Mouse (Mus musculus): Measurements from ENCODE around the gene Dvl2. TPM values are rescaled to one million over a fixed set of nuclear protein-coding genes. Genes with fewer than 3 reads are reported as not detected.

Gene Dvl2
- total and polyA plus RNA-seq, 3 experiments = 32.7 to 71.8 (median 49.6) TPM

GRCm38 (mm10) chr11:69960616-69961015, 39.8 kb upstream of the Dvl2 start:
- no peaks in the 10 kb centered on the region for H3K36me3 ChIP-seq (replicated peaks)
- peaks cover 14% of the 10 kb centered on the region for H3K4me1 ChIP-seq (ENCODE audit: insufficient read depth, low read depth, low read length)
- DNase-seq (ENCODE audit: low spot score) (no peak), ATAC-seq (ENCODE audit: extremely low read depth, insufficient number of reproducible peaks, low FRiP score, poor library complexity, severe bottlenecking) (no peak)
- H3K9me3 ChIP-seq (replicated peaks) = peaks cover 7% of the 10 kb centered on the region
- H3K4me3 ChIP-seq (ENCODE audit: low read depth, low read length) = no peak overlapping the region
- TF ChIP-seq CTCF (IDR thresholded peaks at IDR 0.05; ENCODE audit: low read depth, low read length) (peak; percentile 25; the same call in 1 of the 2 replicates), TAL1 (conservative IDR thresholded peaks at IDR 0.05; ENCODE audit: low read depth, low read length) (no peak), GATA1 (IDR thresholded peaks at IDR 0.05; ENCODE audit: borderline replicate concordance, low read length) (no peak), POLR2AphosphoS5 (IDR thresholded peaks at IDR 0.05; ENCODE audit: insufficient replicate concordance, low read depth, low read length) (no peak)
- H3K27me3 ChIP-seq (ENCODE audit: insufficient read depth, low read length) = peaks cover 47% of the 10 kb centered on the region

GRCm38 (mm10) chr11:69961841-69962240, 38.6 kb upstream of the Dvl2 start:
- DNase-seq (ENCODE audit: low spot score) (no peak), ATAC-seq (ENCODE audit: extremely low read depth, insufficient number of reproducible peaks, low FRiP score, poor library complexity, severe bottlenecking) (no peak)
- TF ChIP-seq GATA1 (IDR thresholded peaks at IDR 0.05; ENCODE audit: borderline replicate concordance, low read length) = no peak
- no peak for TF ChIP-seq TAL1 (conservative IDR thresholded peaks at IDR 0.05; ENCODE audit: low read depth, low read length)
- no peak for TF ChIP-seq POLR2AphosphoS5 (IDR thresholded peaks at IDR 0.05; ENCODE audit: insufficient replicate concordance, low read depth, low read length)
- TF ChIP-seq CTCF (IDR thresholded peaks at IDR 0.05; ENCODE audit: low read depth, low read length) = no peak
- TF ChIP-seq GATA2 (IDR thresholded peaks at IDR 0.05; ENCODE audit: borderline replicate concordance, low read depth, low read length) = no peak
- peaks cover 18% of the 10 kb centered on the region for H3K9me3 ChIP-seq (replicated peaks)
- no peaks in the 10 kb centered on the region for H3K36me3 ChIP-seq (replicated peaks)
- no peak overlapping the region for H3K4me3 ChIP-seq (ENCODE audit: low read depth, low read length)
- peaks cover 17% of the 10 kb centered on the region for H3K4me1 ChIP-seq (ENCODE audit: insufficient read depth, low read depth, low read length)
- H3K27me3 ChIP-seq (ENCODE audit: insufficient read depth, low read length) = peaks cover 45% of the 10 kb centered on the region

GRCm38 (mm10) chr11:69964650-69965270, 35.6 kb upstream of the Dvl2 start, which contains the start of gene Cldn7:
Gene Cldn7 (plus strand): TSS chr11:69964779.
- no peak within 1 kb of the TSS for H3K4me3 ChIP-seq (ENCODE audit: low read depth, low read length)

GRCm38 (mm10) chr11:69965271-69966005, 35.0 kb upstream of the Dvl2 start:
- Histone ChIP-seq H3K36me3 (replicated peaks) (peaks cover 31% of the 10 kb centered on the region), H3K27me3 (ENCODE audit: insufficient read depth, low read length) (peaks cover 28% of the 10 kb centered on the region), H3K4me1 (ENCODE audit: insufficient read depth, low read depth, low read length) (peaks cover 19% of the 10 kb centered on the region), H3K9me3 (replicated peaks) (peaks cover 19% of the 10 kb centered on the region), H3K4me3 (ENCODE audit: low read depth, low read length) (no peak overlapping the region)
- no peak for ATAC-seq (ENCODE audit: extremely low read depth, insufficient number of reproducible peaks, low FRiP score, poor library complexity, severe bottlenecking)
- no peak for DNase-seq (ENCODE audit: low spot score)
- TF ChIP-seq GATA1 (IDR thresholded peaks at IDR 0.05; ENCODE audit: borderline replicate concordance, low read length) (no peak), CTCF (IDR thresholded peaks at IDR 0.05; ENCODE audit: low read depth, low read length) (no peak), TAL1 (conservative IDR thresholded peaks at IDR 0.05; ENCODE audit: low read depth, low read length) (no peak), POLR2AphosphoS5 (IDR thresholded peaks at IDR 0.05; ENCODE audit: insufficient replicate concordance, low read depth, low read length) (no peak), GATA2 (IDR thresholded peaks at IDR 0.05; ENCODE audit: borderline replicate concordance, low read depth, low read length) (no peak)

More at GRCm38 (mm10) chr11:69964650-69965270, 35.6 kb upstream of the Dvl2 start, which contains the start of gene Cldn7:
- H3K4me1 ChIP-seq (ENCODE audit: insufficient read depth, low read depth, low read length) = peaks cover 19% of the 10 kb centered on the region
- H3K36me3 ChIP-seq (replicated peaks) = peaks cover 25% of the 10 kb centered on the region
- TF ChIP-seq CTCF (IDR thresholded peaks at IDR 0.05; ENCODE audit: low read depth, low read length) = no peak
- no peak for TF ChIP-seq GATA2 (IDR thresholded peaks at IDR 0.05; ENCODE audit: borderline replicate concordance, low read depth, low read length)
- TF ChIP-seq POLR2AphosphoS5 (IDR thresholded peaks at IDR 0.05; ENCODE audit: insufficient replicate concordance, low read depth, low read length) = no peak
- no peak for TF ChIP-seq TAL1 (conservative IDR thresholded peaks at IDR 0.05; ENCODE audit: low read depth, low read length)
- no peak for TF ChIP-seq GATA1 (IDR thresholded peaks at IDR 0.05; ENCODE audit: borderline replicate concordance, low read length)
- peaks cover 19% of the 10 kb centered on the region for H3K9me3 ChIP-seq (replicated peaks)
- peaks cover 29% of the 10 kb centered on the region for H3K27me3 ChIP-seq (ENCODE audit: insufficient read depth, low read length)
- DNase-seq (ENCODE audit: low spot score) (no peak), ATAC-seq (ENCODE audit: extremely low read depth, insufficient number of reproducible peaks, low FRiP score, poor library complexity, severe bottlenecking) (no peak)

- peaks cover 26% of the 10 kb centered on the region for H3K27me3 ChIP-seq (ENCODE audit: insufficient read depth, low read length)
- DNase-seq (ENCODE audit: low spot score) = no peak
- TF ChIP-seq CTCF (IDR thresholded peaks at IDR 0.05; ENCODE audit: low read depth, low read length) (no peak), GATA2 (IDR thresholded peaks at IDR 0.05; ENCODE audit: borderline replicate concordance, low read depth, low read length) (no peak), POLR2AphosphoS5 (IDR thresholded peaks at IDR 0.05; ENCODE audit: insufficient replicate concordance, low read depth, low read length) (no peak), TAL1 (conservative IDR thresholded peaks at IDR 0.05; ENCODE audit: low read depth, low read length) (no peak), GATA1 (IDR thresholded peaks at IDR 0.05; ENCODE audit: borderline replicate concordance, low read length) (no peak)
Measured at GRCm38 (mm10) chr11:69966006-69966859, 34.2 kb upstream of the Dvl2 start.

More at GRCm38 (mm10) chr11:69966006-69966859, 34.2 kb upstream of the Dvl2 start:
- no peak for ATAC-seq (ENCODE audit: extremely low read depth, insufficient number of reproducible peaks, low FRiP score, poor library complexity, severe bottlenecking)
- H3K4me3 ChIP-seq (ENCODE audit: low read depth, low read length) = peak overlapping the region; percentile 46
- peaks cover 38% of the 10 kb centered on the region for H3K36me3 ChIP-seq (replicated peaks)
- H3K9me3 ChIP-seq (replicated peaks) = peaks cover 19% of the 10 kb centered on the region
- peaks cover 14% of the 10 kb centered on the region for H3K4me1 ChIP-seq (ENCODE audit: insufficient read depth, low read depth, low read length)

Measured in G1E (cell line).